Mouse (Mus musculus): ENCODE data around the gene Acd. TPM values are rescaled to one million over a fixed set of nuclear protein-coding genes. Genes with fewer than 3 reads are reported as not detected.
A peak's percentile ranks its signal among the peaks of the same experiment; 100 is the strongest.

Acd gene
- total RNA-seq, 2 experiments from 2014 or later = 49.3 to 51.0 TPM

GRCm38 (mm10) chr8:105685796-105686308 is 15.1 kb downstream of the Acd start, which contains the start of gene Carmil2:
Gene Carmil2 (plus strand): TSS chr8:105686274.
- DNase-seq (ENCODE audit: extremely low spot score in 1 of 2, low spot score in 2 of 2) = peak in 1 of 2 experiments; percentile 69
- intact Hi-C loops (cut with DNase I) = no loop called here

GRCm38 (mm10) chr8:105685325-105685724 is 15.6 kb downstream of the Acd start:
- intact Hi-C loops (cut with DNase I) = no loop called here
- DNase-seq (ENCODE audit: extremely low spot score in 1 of 2, low spot score in 2 of 2) = no peak

DNA sequence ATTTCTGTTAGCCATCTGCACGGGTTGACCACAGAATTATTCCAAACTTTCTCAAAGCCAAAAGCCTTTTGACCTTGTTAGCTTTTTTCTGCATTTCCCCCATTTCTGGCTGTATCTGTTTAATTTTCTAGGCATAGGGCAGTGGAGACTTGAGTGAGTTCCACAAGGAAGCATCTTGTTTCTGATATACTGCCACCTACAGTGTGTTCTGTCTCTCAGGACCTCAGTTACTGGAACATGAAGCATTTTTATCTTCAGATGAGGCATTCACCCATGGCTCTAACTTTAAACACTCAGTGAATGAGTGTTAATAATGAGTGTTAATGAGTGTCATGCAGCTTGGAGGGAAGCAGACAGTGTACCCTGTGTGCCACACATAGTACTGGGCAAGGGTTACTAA is 23.0 kb downstream of the Acd start:
- intact Hi-C loops (cut with DNase I) = no loop called here
- no peak for DNase-seq (ENCODE audit: extremely low spot score in 1 of 2, low spot score in 2 of 2)

GRCm38 (mm10) chr8:105661167-105661566 is 39.7 kb downstream of the Acd start:
- DNase-seq (ENCODE audit: extremely low spot score in 1 of 2, low spot score in 2 of 2) = no peak
- intact Hi-C loops (cut with DNase I) = no loop called here

GRCm38 (mm10) chr8:105657641-105658040 is 43.3 kb downstream of the Acd start:
- intact Hi-C loops (cut with DNase I) = no loop called here

DNA sequence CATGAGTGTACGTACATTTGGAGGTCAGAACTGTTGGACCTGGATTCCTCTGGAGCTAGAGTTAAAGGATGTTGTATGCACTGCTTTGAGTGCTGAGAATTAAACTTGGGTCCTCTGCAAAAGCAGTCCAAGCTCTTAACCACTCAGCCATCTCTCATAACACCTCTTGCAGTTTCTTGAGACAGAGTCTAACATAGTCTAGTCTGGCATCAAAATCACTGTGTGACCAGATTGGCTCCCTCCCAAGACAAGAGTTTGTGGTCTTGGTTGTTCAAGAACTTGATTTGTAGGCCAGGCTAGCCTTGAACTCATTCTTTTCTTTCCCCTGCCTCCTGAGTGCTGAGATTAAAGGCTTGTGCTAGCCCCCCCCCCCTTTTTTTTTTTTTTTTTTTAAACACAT is 52.0 kb downstream of the Acd start:
- intact Hi-C loops (cut with DNase I) = no loop called here
- DNase-seq (ENCODE audit: extremely low spot score in 1 of 2, low spot score in 2 of 2) = no peak

More at GRCm38 (mm10) chr8:105657641-105658040, 43.3 kb downstream of the Acd start:
- DNase-seq (ENCODE audit: extremely low spot score in 1 of 2, low spot score in 2 of 2) = no peak

Other genes with a start within 250 kb of the Acd start
- gene Tppp3, start 229.6 kb downstream of the Acd start, total RNA-seq (2021) = 10 to 100 TPM; 75.5 to 88.7 TPM
- gene Zdhhc1, start 204.2 kb downstream of the Acd start, total RNA-seq (2021) = 10 to 100 TPM; 21.6 to 21.8 TPM
- gene Hsd11b2, start 182.3 kb downstream of the Acd start, total RNA-seq (2021) = not detected
- gene Atp6v0d1, start 135.1 kb downstream of the Acd start, total RNA-seq (2021) = 100 to 1,000 TPM; 346 to 352 TPM
- 10 to 100 TPM; 74.5 to 76.2 TPM for gene Ripor1, start 95.8 kb downstream of the Acd start, total RNA-seq (2021)
- 10 to 100 TPM; 54.3 to 55.9 TPM for gene Ctcf, start 64.5 kb downstream of the Acd start, total RNA-seq (2021)
- not detected for gene Agrp, start 63.7 kb downstream of the Acd start, total RNA-seq (2021)
- 10 to 100 TPM; 43.6 to 46.6 TPM for gene Carmil2, start 14.8 kb downstream of the Acd start, total RNA-seq (2021)
- 10 to 100 TPM; 40.7 to 44.1 TPM for gene Pard6a, start within 50 bp of the Acd start, total RNA-seq (2021)
- gene 4933405L10Rik, start 6.6 kb upstream of the Acd start, total RNA-seq (2021) = under 1 TPM in 1 of 2 experiments, not detected in 1; 0.62 TPM
- 10 to 100 TPM; 12.3 to 13.5 TPM for gene Enkd1, start 7.1 kb upstream of the Acd start, total RNA-seq (2021)
- 10 to 100 TPM; 26.3 to 36.3 TPM for gene Gfod2, start 57.6 kb upstream of the Acd start, total RNA-seq (2021)
- 10 to 100 TPM; 23.0 to 23.7 TPM for gene Ranbp10, start 126.2 kb upstream of the Acd start, total RNA-seq (2021)
- not detected for gene Tsnaxip1, start 126.6 kb upstream of the Acd start, total RNA-seq (2021)
- 10 to 100 TPM; 23.7 to 26.0 TPM for gene Cenpt, start 152.2 kb upstream of the Acd start, total RNA-seq (2021)
- gene Thap11, start 154.0 kb upstream of the Acd start, total RNA-seq (2021) = 10 to 100 TPM; 33.2 to 34.9 TPM
- gene Nutf2, start 159.5 kb upstream of the Acd start, total RNA-seq (2021) = 10 to 100 TPM; 28.7 to 38.1 TPM
- gene Edc4, start 179.8 kb upstream of the Acd start, total RNA-seq (2021) = 10 to 100 TPM; 62.7 to 66.5 TPM
- gene Nrn1l, start 192.5 kb upstream of the Acd start, total RNA-seq (2021) = under 1 TPM in 1 of 2 experiments, not detected in 1; 0.97 TPM
- gene Pskh1, start 199.3 kb upstream of the Acd start, total RNA-seq (2021) = 1 to 10 TPM; 7.9 to 8.8 TPM
- gene Ctrl, start 232.8 kb upstream of the Acd start, total RNA-seq (2021) = 1 to 10 TPM in 1 of 2 experiments, under 1 TPM in 1; 0.90 to 1.5 TPM
- gene Psmb10, start 237.3 kb upstream of the Acd start, total RNA-seq (2021) = 10 to 100 TPM; 74.6 to 80.0 TPM
- gene Lcat, start 242.3 kb upstream of the Acd start, total RNA-seq (2021) = 10 to 100 TPM; 13.0 to 14.1 TPM